8 mouse cellular contexts compared by ENCODE assay signal in genomic region chrX:160993749-160994539, GRCm38 (mm10). TPM values are rescaled to one million over a fixed set of nuclear protein-coding genes. Genes with fewer than 3 reads are reported as not detected.
DNase-seq lines count a peak whose midpoint lies in the region; ATAC-seq and TF ChIP-seq lines count a peak whose summit lies in the region.

No protein-coding gene starts in this region.

- H3K4me2 ChIP-seq in embryonic facial prominence, embryonic 15.5 days (replicated peaks) = peak overlapping the region; percentile 55
- peak overlapping the region; percentile 50 for H3K4me2 ChIP-seq in intestine, embryonic 16.5 days (ENCODE audit: low read depth, low read length)
- peak overlapping the region; percentile 76 for H3K4me2 ChIP-seq in liver, embryonic 16.5 days (ENCODE audit: low read depth, low read length)
- peak overlapping the region; percentile 49 for H3K4me2 ChIP-seq in stomach, embryonic 14.5 days (replicated peaks; ENCODE audit: low read depth, low read length)

- H3K9ac ChIP-seq in embryonic facial prominence, embryonic 15.5 days = peak overlapping the region; percentile 33
- peak overlapping the region; percentile 71 for H3K9ac ChIP-seq in intestine, embryonic 16.5 days (ENCODE audit: low read depth, low read length)
- H3K9ac ChIP-seq in liver, embryonic 16.5 days (ENCODE audit: low read depth, low read length) = peak overlapping the region; percentile 63
- H3K9ac ChIP-seq in stomach, embryonic 14.5 days (replicated peaks; ENCODE audit: low read depth, low read length) = peak overlapping the region; percentile 45

- TF ChIP-seq CTCF in Patski (IDR thresholded peaks at IDR 0.05) = no peak

- no peaks in the 10 kb centered on the region for H3K9me3 ChIP-seq in embryonic facial prominence, embryonic 15.5 days (replicated peaks)
- H3K9me3 ChIP-seq in intestine, embryonic 16.5 days (ENCODE audit: control insufficient read depth, low read length) = no peaks in the 10 kb centered on the region
- H3K9me3 ChIP-seq in liver, embryonic 16.5 days (replicated peaks; ENCODE audit: control insufficient read depth, low read length) = no peaks in the 10 kb centered on the region
- no peaks in the 10 kb centered on the region for H3K9me3 ChIP-seq in stomach, embryonic 14.5 days (ENCODE audit: control insufficient read depth, low read depth, low read length)

- H3K4me1 ChIP-seq in embryonic facial prominence, embryonic 15.5 days = no peaks in the 10 kb centered on the region
- no peaks in the 10 kb centered on the region for H3K4me1 ChIP-seq in intestine, embryonic 16.5 days (ENCODE audit: control insufficient read depth, insufficient read depth, low read length)
- H3K4me1 ChIP-seq in liver, embryonic 16.5 days (ENCODE audit: control insufficient read depth, low read depth, low read length) = no peaks in the 10 kb centered on the region; the same call in 1 of the 2 replicates
- no peaks in the 10 kb centered on the region for H3K4me1 ChIP-seq in stomach, embryonic 14.5 days (ENCODE audit: control insufficient read depth, insufficient read depth, low read length)

- WGBS in embryonic facial prominence, embryonic 15.5 days = 12% methylated on average over 39 of the region's 39 CpGs
- WGBS in intestine, embryonic 16.5 days = 17% methylated on average over 33 of the region's 39 CpGs
- 21% methylated on average over 38 of the region's 39 CpGs for WGBS in liver, embryonic 16.5 days (ENCODE audit: insufficient replicate concordance)
- 22% methylated on average over 32 of the region's 39 CpGs for WGBS in stomach, embryonic 14.5 days

- in situ Hi-C loops in Patski (cut with MboI; ENCODE audit: low pct_unique_long_range_greater_than_20kb) = no loop called here

- POLR2A ChIA-PET in Patski (lab: Charles Lee) = interaction anchor here (0.6 kb wide), 1 partner anchor 48 kb away, joined by 3 read pairs; no protein-coding TSS in a partner anchor

- peak; percentile 7 for ATAC-seq in Patski
- peak; percentile 8; the same call in 1 of the 2 replicates for ATAC-seq in embryonic facial prominence, embryonic 15.5 days (ENCODE audit: insufficient number of reproducible peaks, low FRiP score, low TSS enrichment, low read depth)
- peak; percentile 73 for ATAC-seq in intestine, embryonic 16.5 days
- ATAC-seq in liver, embryonic 16.5 days (ENCODE audit: low read depth) = peak; percentile 7; the same call in 1 of the 2 replicates
- ATAC-seq in stomach, embryonic 14.5 days (ENCODE audit: insufficient number of reproducible peaks, insufficient read depth, low FRiP score, low read depth) = no peak; the same call in 1 of the 2 replicates

- H3K27ac ChIP-seq in embryonic facial prominence, embryonic 15.5 days (replicated peaks) = peak overlapping the region; percentile 48; the same call in 1 of the 2 replicates
- peak overlapping the region; percentile 48 for H3K27ac ChIP-seq in intestine, embryonic 16.5 days (ENCODE audit: low read length)
- H3K27ac ChIP-seq in liver, embryonic 16.5 days (ENCODE audit: low read length) = no peak overlapping the region
- peak overlapping the region; percentile 58; the same call in 1 of the 2 replicates for H3K27ac ChIP-seq in stomach, embryonic 14.5 days (ENCODE audit: low read length)

- CTCF ChIA-PET in Patski (lab: Charles Lee) = interaction anchor here (1.4 kb wide), 1 partner anchor 20 kb away, joined by 3 read pairs; no protein-coding TSS in a partner anchor

- H3K36me3 ChIP-seq in embryonic facial prominence, embryonic 15.5 days = no peaks in the 10 kb centered on the region
- H3K36me3 ChIP-seq in intestine, embryonic 16.5 days (ENCODE audit: control insufficient read depth, insufficient read depth, low read length) = no peaks in the 10 kb centered on the region
- no peaks in the 10 kb centered on the region for H3K36me3 ChIP-seq in liver, embryonic 16.5 days (ENCODE audit: control insufficient read depth, insufficient read depth)
- H3K36me3 ChIP-seq in stomach, embryonic 14.5 days (ENCODE audit: control insufficient read depth, insufficient read depth, low read length) = no peaks in the 10 kb centered on the region

- DNase-seq in left cerebral cortex, adult 11 months (ENCODE audit: low spot score) = peak; percentile 10
- DNase-seq in left cerebral cortex, adult 9 months (ENCODE audit: low spot score in 2 of 2) = no peak
- DNase-seq in Patski (ENCODE audit: low read depth, low spot score) = no peak
- DNase-seq in urinary bladder, adult 18-20 months (ENCODE audit: low spot score in 2 of 2) = no peak

- H3K4me3 ChIP-seq in embryonic facial prominence, embryonic 15.5 days (replicated peaks) = peak overlapping the region; percentile 60
- peak overlapping the region; percentile 61 for H3K4me3 ChIP-seq in intestine, embryonic 16.5 days (ENCODE audit: low read length)
- H3K4me3 ChIP-seq in liver, embryonic 16.5 days (ENCODE audit: low read depth, low read length) = peak overlapping the region; percentile 70
- H3K4me3 ChIP-seq in stomach, embryonic 14.5 days (ENCODE audit: low read depth, low read length) = peak overlapping the region; percentile 51

- peaks cover 20% of the 10 kb centered on the region for H3K27me3 ChIP-seq in Patski
- no peaks in the 10 kb centered on the region for H3K27me3 ChIP-seq in embryonic facial prominence, embryonic 15.5 days
- H3K27me3 ChIP-seq in intestine, embryonic 16.5 days (replicated peaks; ENCODE audit: control insufficient read depth, insufficient read depth, low read length) = 0 out of 2 replicates have a peak, but pooled peaks cover 5% of the 10 kb centered on the region
- no peaks in the 10 kb centered on the region; the same call in 1 of the 2 replicates for H3K27me3 ChIP-seq in liver, embryonic 16.5 days (ENCODE audit: control insufficient read depth, insufficient read depth, low read depth, low read length)
- no peaks in the 10 kb centered on the region for H3K27me3 ChIP-seq in stomach, embryonic 14.5 days (ENCODE audit: control insufficient read depth, insufficient read depth, low read length)

RNA-seq across cellular contexts. Expression of gene Cdkl5, which starts 0.6 kb away (rescaled TPM):
- polyA plus RNA-seq in Patski (2021) = 6.9 TPM
- 2.7 and 2.8 TPM in 2 replicates for polyA plus RNA-seq in embryonic facial prominence, embryonic 15.5 days (2015; fragmentation: Nextera tagmentation; extraction: Ambion mirVana)
- 1.4 and 1.5 TPM in 2 replicates for polyA plus RNA-seq in intestine, embryonic 16.5 days (2015; fragmentation: Nextera tagmentation; extraction: Ambion mirVana)
- polyA plus RNA-seq in liver, embryonic 16.5 days (2015; fragmentation: Nextera tagmentation; extraction: Ambion mirVana) = 0.23 and 0.35 TPM in 2 replicates
- polyA plus RNA-seq in stomach, embryonic 14.5 days (2014; fragmentation: Nextera tagmentation; extraction: Ambion mirVana) = 6.0 and 6.2 TPM in 2 replicates
